In genomic region chrX:85879198-85879977, GRCm38 (mm10) we compare ENCODE assay signal across 9 mouse cellular contexts. TPM values are rescaled to one million over a fixed set of nuclear protein-coding genes. Genes with fewer than 3 reads are reported as not detected.
DNase-seq lines count a peak whose midpoint lies in the region; ATAC-seq and TF ChIP-seq lines count a peak whose summit lies in the region.
"Had no signal": no experiment of that assay in that cellular context is flagged by ENCODE, and none has a peak within 500 bp of the region (broad histone marks: within the 10 kb centered on the region; RNA-seq: fewer than 3 reads in every experiment).

No protein-coding gene starts in this region.

- H3K9ac ChIP-seq in midbrain, postnatal 0 days (replicated peaks; ENCODE audit: low read length, poor library complexity, severe bottlenecking) = no peak overlapping the region
- no peak overlapping the region for H3K9ac ChIP-seq in limb, embryonic 11.5 days (ENCODE audit: low read length)

- no peak for ATAC-seq in midbrain, postnatal 0 days (ENCODE audit: low FRiP score)
- ATAC-seq in hematopoietic stem cell, adult 5-6 weeks (replicated peaks in 1 of 2; ENCODE audit: insufficient read depth in 1 of 2, low FRiP score in 2 of 2, low TSS enrichment in 1 of 2, low read depth in 1 of 2, poor library complexity in 2 of 2, severe bottlenecking in 2 of 2) = peak; percentile 78 to 80
- ATAC-seq in limb, embryonic 11.5 days (ENCODE audit: insufficient number of reproducible peaks, low FRiP score, low TSS enrichment, low read depth) = no peak

- peak; percentile 6 to 60 for DNase-seq in adrenal gland, adult (ENCODE audit: inconsistent age in 2 of 2, low spot score in 1 of 2)
- no peak for DNase-seq in adrenal gland, postnatal 4 days (ENCODE audit: low spot score in 2 of 2)
- DNase-seq in midbrain, postnatal 0 days (ENCODE audit: low spot score) = peak; percentile 40
- no peak for DNase-seq in midbrain, embryonic 10.5 days (ENCODE audit: low spot score)
- peak; percentile 36 to 47 for DNase-seq in cerebellum, postnatal 10 days
- DNase-seq in limb, embryonic 11.5 days (ENCODE audit: low spot score) = peak; percentile 21
- DNase-seq in right cerebral cortex, postnatal 4 days = peak; percentile 6

- no peak overlapping the region for H3K27ac ChIP-seq in midbrain, postnatal 0 days (ENCODE audit: low read depth, low read length)
- no peak overlapping the region for H3K27ac ChIP-seq in midbrain, embryonic 10.5 days (replicated peaks)
- no peak overlapping the region for H3K27ac ChIP-seq in limb, embryonic 11.5 days (replicated peaks; ENCODE audit: low read depth, low read length)
- H3K27ac ChIP-seq: macrophage had no signal

- peak; percentile 70 for TF ChIP-seq CTCF in midbrain, postnatal 0 days (IDR thresholded peaks at IDR 0.05)

- no peaks in the 10 kb centered on the region for H3K27me3 ChIP-seq in midbrain, postnatal 0 days (ENCODE audit: insufficient read depth, low read length)
- no peaks in the 10 kb centered on the region for H3K27me3 ChIP-seq in midbrain, embryonic 10.5 days (ENCODE audit: low read depth, poor library complexity, severe bottlenecking)
- H3K27me3 ChIP-seq in limb, embryonic 11.5 days (ENCODE audit: control insufficient read depth, insufficient read depth, low read length) = no peaks in the 10 kb centered on the region

- WGBS in midbrain, postnatal 0 days = 61% methylated on average over 7 of the region's 7 CpGs
- 69% methylated on average over 7 of the region's 7 CpGs for WGBS in midbrain, embryonic 10.5 days
- WGBS in limb, embryonic 11.5 days = 55% methylated on average over 7 of the region's 7 CpGs

- no peak overlapping the region for H3K4me2 ChIP-seq in midbrain, postnatal 0 days (ENCODE audit: low read depth, low read length, poor library complexity, severe bottlenecking)
- H3K4me2 ChIP-seq in limb, embryonic 11.5 days (ENCODE audit: low read depth, severe bottlenecking) = no peak overlapping the region

- H3K4me3 ChIP-seq in midbrain, postnatal 0 days (ENCODE audit: low read depth, low read length) = no peak overlapping the region
- H3K4me3 ChIP-seq in midbrain, embryonic 10.5 days = no peak overlapping the region
- no peak overlapping the region for H3K4me3 ChIP-seq in limb, embryonic 11.5 days (ENCODE audit: low read depth, low read length)

- H3K9me3 ChIP-seq in midbrain, postnatal 0 days (ENCODE audit: low read length) = no peaks in the 10 kb centered on the region
- H3K9me3 ChIP-seq in midbrain, embryonic 10.5 days (replicated peaks) = no peaks in the 10 kb centered on the region
- H3K9me3 ChIP-seq in limb, embryonic 11.5 days (ENCODE audit: control insufficient read depth, low read length) = no peaks in the 10 kb centered on the region

- no peaks in the 10 kb centered on the region for H3K4me1 ChIP-seq in midbrain, postnatal 0 days (ENCODE audit: insufficient read depth, low read length)
- no peaks in the 10 kb centered on the region for H3K4me1 ChIP-seq in midbrain, embryonic 10.5 days
- no peaks in the 10 kb centered on the region for H3K4me1 ChIP-seq in limb, embryonic 11.5 days (ENCODE audit: control insufficient read depth, insufficient read depth, low read length)

- H3K36me3 ChIP-seq in midbrain, postnatal 0 days (ENCODE audit: insufficient read depth, low read length) = no peaks in the 10 kb centered on the region
- H3K36me3 ChIP-seq in midbrain, embryonic 10.5 days = no peaks in the 10 kb centered on the region
- H3K36me3 ChIP-seq in limb, embryonic 11.5 days (ENCODE audit: control insufficient read depth, insufficient read depth, low read length) = no peaks in the 10 kb centered on the region

RNA-seq across cellular contexts. Expression of gene 5430427O19Rik, which starts 9.2 kb away (rescaled TPM):
- under 1 TPM; 0.14 to 0.17 TPM for total RNA-seq in adrenal gland, postnatal 4 days (2021)
- 0.28 TPM in 1 of 2 replicates, not detected in the other for total RNA-seq in midbrain, postnatal 0 days (2014; rRNA removed)
- polyA plus RNA-seq in midbrain, postnatal 0 days (2015; fragmentation: Nextera tagmentation; extraction: Ambion mirVana) = 0.04 TPM in 1 of 2 replicates, not detected in the other
- polyA plus RNA-seq in midbrain, embryonic 10.5 days (2016; fragmentation: Nextera tagmentation; extraction: Ambion mirVana) = 0.04 and 0.07 TPM in 2 replicates
- total RNA-seq in hematopoietic stem cell, adult 5-6 weeks (2017) = 16.9 and 19.5 TPM in 2 replicates
- 0.09 TPM in 1 of 2 replicates, not detected in the other for polyA plus RNA-seq in limb, embryonic 11.5 days (2014; fragmentation: Nextera tagmentation; extraction: Ambion mirVana)

Comparison
In these comparisons a context has a peak if more than half of its experiments do, and no peak if none do; other contexts are left out.
1. DNase-seq: peak in adrenal gland, adult (2 of 2), midbrain, postnatal 0 days (single experiment), cerebellum, postnatal 10 days (2 of 2), limb, embryonic 11.5 days (single experiment) and right cerebral cortex, postnatal 4 days (single experiment); none in adrenal gland, postnatal 4 days (0 of 2) and midbrain, embryonic 10.5 days (single experiment).
2. ATAC-seq: peak in hematopoietic stem cell, adult 5-6 weeks (2 of 2); none in midbrain, postnatal 0 days (single experiment) and limb, embryonic 11.5 days (single experiment).
3. RNA of gene 5430427O19Rik, which starts 9.2 kb away (total RNA-seq): 16.9 to 19.5 TPM in hematopoietic stem cell, adult 5-6 weeks; 0.14 to 0.17 TPM in adrenal gland, postnatal 4 days and 0.28 TPM in midbrain, postnatal 0 days; every median in the first group is over 10 times any median in the second.